Mouse (Mus musculus): Measurements from ENCODE around the gene Gm49450.

GRCm38 (mm10) chr15:98994957-98995520 lies 41.7 kb upstream of the Gm49450 start:
- no peak for TF ChIP-seq CTCF (IDR thresholded peaks at IDR 0.05; ENCODE audit: extremely low read depth, insufficient read length, insufficient replicate concordance, low read depth, low read length)
- no peak for TF ChIP-seq POLR2A (IDR thresholded peaks at IDR 0.05; ENCODE audit: low read depth, low read length)

Data from small intestine, adult 2 months (tissue).